Mouse (Mus musculus): ENCODE measurements around the gene Mpst.

DNA sequence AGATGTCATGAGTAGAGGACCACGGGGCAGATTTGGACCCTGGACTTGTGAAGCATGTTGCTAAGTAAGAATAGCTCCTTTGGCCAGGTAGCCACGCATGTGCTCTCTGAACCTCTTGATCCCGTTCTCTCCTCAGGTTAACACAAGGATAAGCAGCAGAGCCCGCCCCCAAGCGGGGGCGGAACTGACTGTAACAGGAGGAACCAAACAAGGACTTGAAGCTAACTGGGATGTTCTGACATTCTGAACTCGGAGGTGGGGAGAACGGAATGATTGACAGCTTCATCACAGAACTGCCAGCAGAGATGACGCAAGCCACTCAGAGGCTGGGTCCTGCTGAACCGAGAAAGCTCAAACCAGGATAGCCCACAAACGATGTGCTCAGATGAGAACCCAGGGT lies 18.3 kb downstream of the Mpst start:
- no peak for TF ChIP-seq CTCF (IDR thresholded peaks at IDR 0.05; ENCODE audit: borderline replicate concordance, extremely low read depth, insufficient read depth, insufficient read length)
- TF ChIP-seq POLR2A (IDR thresholded peaks at IDR 0.05; ENCODE audit: borderline replicate concordance, extremely low read depth, insufficient read depth, insufficient read length, poor library complexity, severe bottlenecking) = no peak

Data from brain, embryonic 14.5 days (tissue).